Mouse (Mus musculus): Measurements from ENCODE around the gene Elmo3.
A peak's percentile ranks its signal among the peaks of the same experiment; 100 is the strongest.

DNA sequence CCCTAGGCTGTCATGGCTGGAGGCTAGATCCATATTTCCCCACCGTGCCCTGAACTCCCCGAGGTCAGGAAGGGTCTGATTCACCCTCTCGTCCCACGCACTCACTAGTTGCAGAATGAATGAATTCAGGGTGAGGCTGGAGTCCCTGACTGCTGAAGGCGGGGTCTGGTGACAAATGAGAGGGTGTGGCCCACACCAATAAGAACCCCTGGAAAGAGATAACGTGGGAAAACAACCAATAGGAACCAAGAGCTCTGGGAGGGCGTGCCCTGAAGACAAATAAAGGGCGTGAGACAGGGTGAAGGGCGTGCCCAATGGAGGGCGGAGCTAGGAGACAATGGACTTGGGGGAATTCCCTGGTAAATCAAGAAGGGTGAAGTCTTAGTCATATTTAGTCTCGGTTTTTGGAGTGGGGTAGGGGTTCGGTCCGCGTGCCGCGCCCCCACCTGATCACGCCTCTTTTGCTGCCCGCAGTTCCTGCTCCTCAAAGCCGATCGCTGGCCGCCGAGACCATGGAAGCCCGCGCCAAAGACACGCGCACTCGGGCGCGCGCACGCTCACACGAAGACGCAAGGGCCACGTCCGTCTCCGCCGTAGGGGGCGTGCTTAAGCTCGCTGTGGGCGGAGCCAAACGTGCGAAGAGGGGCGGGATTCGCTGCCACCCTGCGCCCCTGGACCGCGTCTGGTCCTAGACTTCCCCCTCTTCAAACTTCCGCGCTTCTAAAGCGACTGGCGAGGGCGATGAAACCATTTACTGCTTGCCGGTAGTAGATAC is 16.3 kb upstream of the Elmo3 start:
- TF ChIP-seq CTCF (IDR thresholded peaks at IDR 0.05) (peak; percentile 58), EP300 (IDR thresholded peaks at IDR 0.05) (peak; percentile 60; the same call in 1 of the 2 replicates)
